Mouse (Mus musculus) myocyte (in vitro differentiated cells): ENCODE data around the gene Olfr319.

Experiments used
- CEBPB ChIP-seq: IDR thresholded peaks from 2 replicates; pipeline ENCODE4 v1.6.1; 2011; ENCODE audit warnings: mild to moderate bottlenecking, moderate library complexity; ENCODE audit not compliant: poor library complexity, insufficient read depth, severe bottlenecking
- E2F4 ChIP-seq: IDR thresholded peaks from one replicate; pipeline ENCODE4 v1.6.1; 2011; ENCODE audit warnings: mild to moderate bottlenecking, control low read depth, moderate library complexity; ENCODE audit not compliant: insufficient read depth
- MAX ChIP-seq: IDR thresholded peaks from one replicate; pipeline ENCODE4 v1.6.1; 2011; ENCODE audit warnings: low read depth, mild to moderate bottlenecking, control low read depth
- MYOD1 ChIP-seq, 3 experiments: IDR thresholded peaks; one replicate each; pipeline ENCODE4 v1.6.1; 2011; ENCODE audit warnings: control low read depth in 2 of 3, low read depth in 2 of 3, mild to moderate bottlenecking in 2 of 3, moderate library complexity in 1 of 3; ENCODE audit not compliant: insufficient read length in 2 of 3, control insufficient read depth in 1 of 3
- MYOG ChIP-seq, 3 experiments: IDR thresholded peaks; one replicate each; pipeline ENCODE4 v1.6.1; 2011; ENCODE audit warnings: control low read depth in 2 of 3, low read depth in 2 of 3, mild to moderate bottlenecking in 2 of 3; ENCODE audit not compliant: insufficient read length in 2 of 3, control insufficient read depth in 1 of 3, insufficient read depth in 1 of 3
- POLR2A ChIP-seq: IDR thresholded peaks from one replicate; pipeline ENCODE4 v1.6.1; 2011; ENCODE audit warnings: low read depth, mild to moderate bottlenecking, control low read depth, moderate library complexity; ENCODE audit not compliant: insufficient read length
- POLR2AphosphoS2 ChIP-seq: IDR thresholded peaks from one replicate; pipeline ENCODE4 v1.6.1; 2011; ENCODE audit warnings: low read depth, control low read depth; ENCODE audit not compliant: insufficient read length
- SRF ChIP-seq: IDR thresholded peaks from one replicate; pipeline ENCODE4 v1.6.1; 2011; ENCODE audit warnings: low read depth; ENCODE audit not compliant: control insufficient read depth, insufficient read length
- TCF12 ChIP-seq: IDR thresholded peaks from one replicate; pipeline ENCODE4 v1.6.1; 2011; ENCODE audit warnings: mild to moderate bottlenecking, control low read depth; ENCODE audit not compliant: poor library complexity, insufficient read depth, severe bottlenecking
- TCF3 ChIP-seq: IDR thresholded peaks from one replicate; pipeline ENCODE4 v1.6.1; 2011; ENCODE audit warnings: low read depth, control low read depth; ENCODE audit not compliant: insufficient read length
- USF1 ChIP-seq: IDR thresholded peaks from one replicate; pipeline ENCODE4 v1.6.1; 2011; ENCODE audit warnings: low read depth, mild to moderate bottlenecking, control low read depth, moderate library complexity

DNA sequence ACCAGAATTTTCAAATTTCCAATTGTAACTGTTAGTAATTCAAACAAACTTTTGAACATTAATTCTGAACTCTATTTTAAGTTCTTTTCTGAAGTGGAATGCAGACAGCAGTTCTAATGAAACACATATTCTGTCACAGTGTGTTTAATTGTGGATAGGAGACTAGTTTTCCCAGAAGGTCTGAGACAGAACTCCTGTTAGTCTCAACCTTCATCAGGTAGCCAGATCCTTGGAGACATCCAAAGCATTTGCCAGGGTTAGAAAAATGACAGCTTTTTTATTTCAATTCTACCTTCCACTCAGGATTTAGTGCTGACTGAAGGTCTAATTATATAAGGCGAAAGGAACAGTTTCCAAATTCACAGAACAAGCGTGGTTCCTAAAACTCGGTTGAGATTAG is at the start of gene Olfr319:
- TF ChIP-seq POLR2A (no peak), MYOD1 (IDR thresholded peaks at IDR 0.05; ENCODE audit: control insufficient read depth in 1 of 3, insufficient read length in 2 of 3, low read depth in 2 of 3) (no peak), E2F4 (no peak), TCF12 (no peak), MAX (no peak), MYOG (IDR thresholded peaks at IDR 0.05; ENCODE audit: control insufficient read depth in 1 of 3, insufficient read depth in 1 of 3, insufficient read length in 2 of 3, low read depth in 2 of 3) (no peak), USF1 (no peak), CEBPB (no peak), TCF3 (no peak), SRF (no peak), POLR2AphosphoS2 (no peak)
